Mouse (Mus musculus) cortical plate, adult 2 months (tissue): ENCODE data around the gene Zranb1. TPM values are rescaled to one million over a fixed set of nuclear protein-coding genes. Genes with fewer than 3 reads are reported as not detected.

Source experiments
- H3K27ac ChIP-seq: fragments of 200-500 bp; 2 replicates; pipeline ENCODE4 v1.5.1; 2012; ENCODE audit warnings: low read length, control low read depth, inconsistent platforms; ENCODE audit not compliant: insufficient read depth
- H3K4me1 ChIP-seq: fragments of 200-500 bp; 2 replicates; pipeline ENCODE4 v1.6.1; 2011; ENCODE audit warnings: low read length; ENCODE audit not compliant: control insufficient read depth, insufficient read depth
- H3K4me3 ChIP-seq: fragments of 200-500 bp; 2 replicates; pipeline ENCODE4 v1.5.1; 2011; ENCODE audit warnings: mild to moderate bottlenecking, low read length, control low read depth; ENCODE audit not compliant: insufficient read depth
- CTCF ChIP-seq: fragments of 200-500 bp; IDR thresholded peaks from 2 replicates; pipeline ENCODE4 v1.5.1; 2011; ENCODE audit warnings: mild to moderate bottlenecking, control low read depth, low read length; ENCODE audit not compliant: insufficient read depth; ENCODE audit errors: extremely low read depth
- POLR2A ChIP-seq: fragments of 200-500 bp; IDR thresholded peaks from 2 replicates; pipeline ENCODE4 v1.6.1; 2011; ENCODE audit warnings: mild to moderate bottlenecking, low read length, control low read depth; ENCODE audit not compliant: insufficient read depth; ENCODE audit errors: extremely low read depth
- polyA plus RNA-seq: library from polyadenylated mRNA; depleted of rRNA; stranded (reverse); fragments of >200 nt; gene quantifications from 2 replicates; pipeline ENCODE4 v1.2.3, GENCODE M21; 2012

Gene Zranb1
- polyA plus RNA-seq, 1 experiment: 27.1 TPM

DNA sequence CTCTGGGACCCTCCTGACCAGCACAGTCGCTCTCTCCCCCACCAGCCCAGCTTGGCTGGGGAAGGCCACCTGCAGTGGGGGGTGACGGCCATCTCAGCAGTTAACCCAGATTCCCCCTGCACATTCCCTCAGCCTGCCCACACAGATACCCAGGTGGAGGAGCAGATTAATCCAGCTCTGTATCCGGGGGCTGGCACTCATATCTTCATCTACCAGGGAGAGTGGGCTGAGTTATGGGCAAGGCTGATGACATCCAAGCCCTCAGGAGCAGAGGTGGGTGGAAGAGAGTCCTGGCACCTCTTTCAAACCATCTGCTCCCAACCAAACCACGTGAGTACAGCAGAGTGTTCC lies 38.7 kb upstream of the Zranb1 start:
- Histone ChIP-seq H3K4me3 (no peak overlapping the region), H3K4me1 (peaks cover 3% of the 10 kb centered on the region; the same call in 1 of the 2 replicates), H3K27ac (no peak overlapping the region)
- no peak for TF ChIP-seq CTCF
- TF ChIP-seq POLR2A: no peak

DNA sequence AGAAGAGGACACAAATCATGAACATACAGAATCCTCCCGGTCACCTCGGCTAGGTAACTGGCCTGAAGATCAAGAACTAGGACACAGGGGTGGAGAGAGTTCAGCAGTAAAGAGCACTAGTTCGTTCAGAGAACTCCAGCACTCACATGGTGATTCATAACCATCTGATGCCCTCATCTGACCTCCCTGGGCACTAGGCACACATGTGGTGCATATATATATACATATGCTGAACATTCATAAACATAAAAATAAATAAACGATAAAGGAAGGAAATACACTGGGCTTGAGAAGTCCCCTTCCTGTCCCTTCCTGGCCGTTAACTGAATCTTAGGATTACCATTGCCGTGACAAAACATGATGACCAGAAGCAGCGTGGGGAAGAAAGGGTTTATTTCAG lies 38.1 kb upstream of the Zranb1 start:
- Histone ChIP-seq H3K4me1 (peaks cover 3% of the 10 kb centered on the region; the same call in 1 of the 2 replicates), H3K27ac (no peak overlapping the region), H3K4me3 (no peak overlapping the region)
- TF ChIP-seq POLR2A (no peak), CTCF (no peak)

DNA sequence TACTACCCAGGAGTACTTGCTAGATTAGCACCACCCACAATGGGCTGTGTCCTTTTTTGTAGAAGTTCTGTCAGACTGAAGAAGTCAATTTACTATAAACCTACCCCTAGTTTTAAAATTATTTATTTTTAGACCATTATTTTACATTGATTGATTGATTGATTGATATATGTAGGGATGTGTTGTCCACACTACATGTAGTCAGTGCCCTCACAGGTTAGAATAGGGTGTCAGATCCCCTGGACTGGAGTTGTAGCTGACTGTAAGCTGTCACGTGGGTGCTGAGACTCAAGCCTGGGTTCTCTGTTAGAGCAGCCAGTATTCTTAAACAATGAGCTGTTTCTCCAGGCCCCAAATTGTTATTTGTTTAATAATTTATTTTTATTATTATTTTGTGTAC lies 37.6 kb upstream of the Zranb1 start:
- peaks cover 3% of the 10 kb centered on the region; the same call in 1 of the 2 replicates for H3K4me1 ChIP-seq
- H3K27ac ChIP-seq: no peak overlapping the region
- no peak for TF ChIP-seq CTCF
- no peak for TF ChIP-seq POLR2A
- no peak overlapping the region for H3K4me3 ChIP-seq

DNA sequence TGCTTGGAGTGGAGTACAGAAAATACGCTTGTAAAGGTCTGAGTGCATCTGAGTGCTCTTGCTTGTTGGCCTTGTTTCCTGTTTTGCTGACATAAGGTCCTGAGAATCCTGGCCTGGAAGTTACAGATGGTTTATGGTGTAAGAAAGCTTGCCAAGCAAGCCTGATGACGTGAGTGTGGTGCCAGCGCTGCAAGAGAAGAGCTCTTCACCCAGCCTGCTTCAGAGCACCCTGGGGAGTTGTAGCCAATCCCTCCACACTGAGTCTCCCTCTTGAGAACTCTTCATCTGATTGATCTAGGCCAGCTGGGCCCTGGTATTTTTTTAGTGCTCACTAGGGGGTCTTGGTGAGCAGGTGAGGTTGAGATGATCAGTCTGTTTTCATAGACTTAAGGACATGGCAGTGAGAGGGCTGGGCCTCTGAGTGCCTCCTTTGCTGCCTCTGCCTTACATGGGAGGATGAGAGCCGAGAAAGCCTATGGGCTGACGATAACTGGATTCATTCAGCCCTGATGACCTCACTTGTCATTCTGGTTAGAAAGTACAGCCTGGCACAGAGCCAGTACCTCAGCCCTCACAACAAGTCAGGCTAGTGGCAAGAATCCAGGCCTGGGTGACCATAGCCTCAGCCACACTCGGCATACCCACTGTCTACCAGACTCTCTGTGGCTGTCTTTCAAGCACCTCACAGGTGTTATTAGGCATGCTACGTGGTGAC lies 35.9 kb upstream of the Zranb1 start:
- H3K27ac ChIP-seq: no peak overlapping the region
- H3K4me3 ChIP-seq: no peak overlapping the region
- TF ChIP-seq CTCF: no peak
- no peak for TF ChIP-seq POLR2A
- H3K4me1 ChIP-seq: peaks cover 3% of the 10 kb centered on the region; the same call in 1 of the 2 replicates

DNA sequence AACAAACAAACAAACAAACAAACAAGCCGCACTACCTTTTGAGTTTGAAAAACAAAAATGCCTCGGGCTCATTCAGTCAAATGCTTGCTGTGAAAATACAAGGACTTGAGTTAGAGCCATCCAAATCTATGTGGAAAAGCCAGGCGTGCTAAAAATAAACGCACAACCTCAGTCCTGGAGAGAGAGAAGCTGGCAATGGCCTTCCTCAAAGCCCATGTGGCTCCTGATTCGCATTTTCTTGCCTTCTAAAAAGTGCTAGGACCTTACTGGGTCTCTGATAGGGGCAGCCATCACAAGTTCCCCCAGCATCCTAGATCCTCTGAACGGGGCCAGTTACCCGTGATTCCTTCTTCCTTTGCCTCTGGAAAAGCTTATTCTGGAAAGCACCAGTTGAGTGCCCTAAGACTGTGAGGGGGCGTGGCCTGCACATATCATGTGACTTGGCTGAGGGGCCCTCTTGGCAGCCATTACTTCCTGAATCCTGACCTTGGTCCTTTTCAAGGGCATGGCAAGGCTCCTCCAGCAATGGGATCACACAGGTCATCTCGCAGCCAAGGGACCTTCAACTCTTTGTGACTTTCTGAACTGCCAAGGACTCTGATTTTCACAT lies 34.6 kb upstream of the Zranb1 start:
- no peak overlapping the region for H3K4me3 ChIP-seq
- no peak overlapping the region for H3K27ac ChIP-seq
- no peak for TF ChIP-seq CTCF
- TF ChIP-seq POLR2A: no peak
- H3K4me1 ChIP-seq: peaks cover 3% of the 10 kb centered on the region; the same call in 1 of the 2 replicates

DNA sequence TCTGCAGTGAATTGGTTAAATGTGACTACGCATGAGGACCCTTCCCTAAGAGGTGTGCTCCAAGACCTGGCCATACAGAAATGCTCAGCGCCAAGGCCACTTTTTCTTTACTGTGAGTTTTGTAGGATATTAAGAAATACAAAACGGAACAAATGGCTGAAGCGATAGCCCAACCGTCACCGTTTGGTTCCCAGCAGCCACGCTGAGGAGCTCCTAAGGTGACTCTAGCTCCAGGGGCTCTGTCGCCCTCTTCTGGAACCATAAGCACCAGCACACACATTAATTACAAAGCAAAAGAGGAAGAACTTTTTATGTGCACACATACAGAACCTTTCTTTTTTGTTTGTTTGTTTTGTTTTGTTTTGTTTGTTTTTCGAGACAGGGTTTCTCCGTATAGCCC lies 33.7 kb upstream of the Zranb1 start:
- no peak for TF ChIP-seq CTCF
- no peak for TF ChIP-seq POLR2A
- Histone ChIP-seq H3K27ac (no peak overlapping the region), H3K4me1 (peaks cover 3% of the 10 kb centered on the region; the same call in 1 of the 2 replicates), H3K4me3 (no peak overlapping the region)

DNA sequence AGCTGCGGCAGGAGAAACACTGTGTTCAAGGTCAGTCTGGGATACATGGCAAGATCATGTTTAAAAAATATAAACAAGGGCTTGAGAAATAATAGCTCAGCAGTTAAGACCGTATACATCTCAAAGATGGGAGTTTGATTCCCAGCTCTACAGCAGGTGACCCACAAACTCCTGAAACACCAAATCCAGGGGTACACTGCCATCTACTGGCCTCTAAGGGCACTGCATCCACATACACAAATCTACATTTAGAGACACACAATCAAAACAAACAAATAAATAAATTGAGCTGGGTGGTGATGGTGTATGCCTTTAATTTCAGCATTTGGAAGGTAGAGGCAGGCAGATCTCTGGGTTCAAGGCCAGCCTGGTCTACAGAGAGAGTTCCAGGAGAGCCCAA lies 32.7 kb upstream of the Zranb1 start:
- H3K27ac ChIP-seq: no peak overlapping the region
- no peak overlapping the region for H3K4me3 ChIP-seq
- H3K4me1 ChIP-seq: peaks cover 3% of the 10 kb centered on the region; the same call in 1 of the 2 replicates
- no peak for TF ChIP-seq POLR2A
- TF ChIP-seq CTCF: peak; percentile 35; the same call in 1 of the 2 replicates

DNA sequence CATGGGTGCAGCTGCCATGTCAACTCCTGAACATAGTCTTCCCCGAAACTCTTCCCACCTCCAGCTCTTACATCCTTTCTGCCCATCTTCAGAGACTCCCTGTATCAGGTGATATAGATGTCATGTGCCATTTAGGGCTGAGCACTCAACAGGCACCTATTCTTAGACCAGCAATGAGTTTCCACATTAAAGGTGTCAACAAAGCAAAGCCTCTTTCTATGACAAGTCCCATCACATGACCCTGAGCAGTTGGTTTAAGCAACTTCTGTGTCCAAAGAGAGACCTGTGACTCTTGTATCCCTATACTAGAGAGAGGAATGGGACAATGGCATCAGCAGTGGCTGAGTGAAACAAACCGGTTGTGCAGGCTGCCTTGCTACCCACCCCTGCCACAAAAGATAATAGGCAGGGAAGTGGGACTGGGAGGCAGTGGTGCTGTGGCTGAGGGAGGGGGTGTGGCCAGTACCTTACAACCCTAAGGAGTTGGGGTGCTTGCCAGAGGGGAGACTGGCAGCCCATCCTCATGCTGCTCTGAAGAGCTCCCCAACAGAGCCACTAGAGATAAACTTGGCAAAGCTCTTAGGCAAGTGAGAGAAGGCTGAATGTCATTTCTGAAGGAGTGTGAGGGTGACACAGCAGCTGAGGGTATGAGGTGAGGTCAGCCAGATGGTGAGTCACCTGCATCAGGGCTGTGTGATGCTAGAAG lies 30.0 kb upstream of the Zranb1 start:
- Histone ChIP-seq H3K4me3 (no peak overlapping the region), H3K27ac (no peak overlapping the region), H3K4me1 (no peaks in the 10 kb centered on the region)
- no peak for TF ChIP-seq CTCF
- no peak for TF ChIP-seq POLR2A

DNA sequence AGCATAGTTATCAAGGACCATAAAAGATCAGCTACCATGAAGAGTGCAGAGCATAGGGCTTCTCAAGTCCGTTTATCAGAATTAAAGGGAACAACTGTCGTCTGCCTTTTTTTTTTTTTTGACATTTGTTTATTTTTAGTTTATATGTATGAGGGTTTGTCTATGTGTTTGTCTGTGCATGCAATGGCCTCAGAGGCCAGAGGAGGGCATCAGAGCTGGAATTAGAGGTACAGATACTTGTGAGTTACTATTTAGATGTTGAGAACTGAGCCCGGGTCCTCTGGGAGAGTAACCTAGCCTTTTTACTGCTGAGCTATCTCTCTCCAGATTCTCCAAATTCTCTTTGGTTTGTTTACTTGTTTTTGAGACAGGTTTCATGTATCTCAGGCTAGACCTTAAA lies 27.1 kb upstream of the Zranb1 start:
- H3K27ac ChIP-seq: no peak overlapping the region
- no peaks in the 10 kb centered on the region for H3K4me1 ChIP-seq
- H3K4me3 ChIP-seq: no peak overlapping the region
- no peak for TF ChIP-seq CTCF
- no peak for TF ChIP-seq POLR2A
